17 mouse cellular contexts compared by ENCODE assay signal in the genomic region with DNA sequence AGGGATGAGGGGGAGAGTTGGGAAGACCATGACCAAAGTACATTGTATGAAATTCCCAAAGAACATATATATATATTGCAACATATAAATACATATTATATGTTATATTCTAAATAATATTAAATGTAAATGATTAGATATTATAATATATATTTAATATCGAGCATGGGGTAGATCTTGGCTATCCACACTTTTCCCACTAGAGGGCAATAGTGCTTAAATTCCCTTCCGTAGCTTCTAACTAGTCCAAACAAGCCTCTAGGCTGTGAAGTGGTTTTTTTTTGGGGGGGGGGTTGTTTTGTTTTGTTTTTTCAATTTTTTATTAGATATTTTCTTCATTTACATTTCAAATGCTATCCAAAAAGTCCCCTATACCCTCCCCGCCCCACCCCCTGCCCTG.
DNase-seq lines count a peak whose midpoint lies in the region; ATAC-seq and TF ChIP-seq lines count a peak whose summit lies in the region.
"Had no signal": no experiment of that assay in that cellular context is flagged by ENCODE, and none has a peak within 500 bp of the region (broad histone marks: within the 10 kb centered on the region; RNA-seq: fewer than 3 reads in every experiment).

No protein-coding gene starts in this region.

- TF ChIP-seq POLR2A in liver, adult 2 months (IDR thresholded peaks at IDR 0.05; ENCODE audit: extremely low read depth, insufficient read depth, low read length) = no peak
- TF ChIP-seq POLR2A in MEL (IDR thresholded peaks at IDR 0.05; ENCODE audit: control insufficient read depth in 1 of 2, insufficient read depth in 1 of 2, low read depth in 1 of 2, low read length in 2 of 2, poor library complexity in 1 of 2) = no peak

- H3K4me2 ChIP-seq in heart, postnatal 0 days (ENCODE audit: low read depth, low read length) = no peak overlapping the region
- H3K4me2 ChIP-seq in heart, embryonic 11.5 days = no peak overlapping the region
- H3K4me2 ChIP-seq: embryonic facial prominence, embryonic 12.5 days; limb, embryonic 12.5 days; midbrain, embryonic 11.5 days had no signal

- no peaks in the 10 kb centered on the region for H3K36me3 ChIP-seq in heart, postnatal 0 days (replicated peaks; ENCODE audit: control insufficient read depth, insufficient read depth, low read length)
- no peaks in the 10 kb centered on the region for H3K36me3 ChIP-seq in heart, embryonic 11.5 days (ENCODE audit: control insufficient read depth, insufficient read depth, low read length)
- H3K36me3 ChIP-seq in liver, adult 2 months (ENCODE audit: control insufficient read depth, insufficient read depth, low read length) = peaks cover 3% of the 10 kb centered on the region; the same call in 1 of the 2 replicates
- no peaks in the 10 kb centered on the region for H3K36me3 ChIP-seq in MEL (ENCODE audit: control insufficient read depth in 1 of 2, insufficient read depth in 2 of 2, low read length in 2 of 2)
- H3K36me3 ChIP-seq: embryonic facial prominence, embryonic 12.5 days; hindbrain, embryonic 10.5 days; limb, embryonic 12.5 days had no signal

- no peak overlapping the region for H3K4me3 ChIP-seq in heart, postnatal 0 days (ENCODE audit: low read depth, low read length)
- H3K4me3 ChIP-seq in heart, embryonic 11.5 days (ENCODE audit: low read depth, low read length) = no peak overlapping the region
- H3K4me3 ChIP-seq in liver, adult 2 months (ENCODE audit: insufficient read depth, low read depth, low read length) = no peak overlapping the region
- no peak overlapping the region for H3K4me3 ChIP-seq in MEL (ENCODE audit: control insufficient read depth in 1 of 2, insufficient read depth in 1 of 2, low read depth in 2 of 2, low read length in 2 of 2)
- H3K4me3 ChIP-seq: embryonic facial prominence, embryonic 12.5 days; hindbrain, embryonic 10.5 days; limb, embryonic 12.5 days had no signal

- peaks cover 16% of the 10 kb centered on the region for H3K4me1 ChIP-seq in heart, postnatal 0 days (ENCODE audit: control insufficient read depth, insufficient read depth)
- H3K4me1 ChIP-seq in heart, embryonic 11.5 days (ENCODE audit: control insufficient read depth, insufficient read depth, low read length) = peaks cover 8% of the 10 kb centered on the region; the same call in 1 of the 2 replicates
- peaks cover 15% of the 10 kb centered on the region for H3K4me1 ChIP-seq in liver, adult 2 months (ENCODE audit: control insufficient read depth, insufficient read depth, low read length)
- no peaks in the 10 kb centered on the region for H3K4me1 ChIP-seq in MEL (ENCODE audit: control insufficient read depth in 1 of 2, insufficient read depth in 2 of 2, low read length in 2 of 2)

- WGBS in heart, postnatal 0 days = 57% methylated on average over 3 of the region's 3 CpGs
- 60% methylated on average over 3 of the region's 3 CpGs for whole genome bisulfite sequencing in heart, embryonic 11.5 days (ENCODE audit: insufficient replicate concordance)
- WGBS in liver, adult 2 months = 51% methylated on average over 3 of the region's 3 CpGs

- no peaks in the 10 kb centered on the region for H3K27me3 ChIP-seq in heart, postnatal 0 days (ENCODE audit: control insufficient read depth, insufficient read depth, low read length)
- peaks cover 14% of the 10 kb centered on the region for H3K27me3 ChIP-seq in heart, embryonic 11.5 days (ENCODE audit: control insufficient read depth, insufficient read depth, low read length)
- H3K27me3 ChIP-seq in liver, adult 2 months (ENCODE audit: control insufficient read depth, insufficient read depth, low read length) = no peaks in the 10 kb centered on the region
- H3K27me3 ChIP-seq in MEL (ENCODE audit: control insufficient read depth in 1 of 2, insufficient read depth in 2 of 2, low read length in 2 of 2) = no peaks in the 10 kb centered on the region
- H3K27me3 ChIP-seq: embryonic facial prominence, embryonic 12.5 days had no signal

- H3K9me3 ChIP-seq in heart, postnatal 0 days (replicated peaks; ENCODE audit: control insufficient read depth, low read length) = no peaks in the 10 kb centered on the region
- H3K9me3 ChIP-seq in heart, embryonic 11.5 days (replicated peaks; ENCODE audit: control insufficient read depth, low read length) = no peaks in the 10 kb centered on the region
- no peaks in the 10 kb centered on the region for H3K9me3 ChIP-seq in MEL (replicated peaks; ENCODE audit: insufficient read depth, low read length)
- H3K9me3 ChIP-seq: embryonic facial prominence, embryonic 12.5 days; hindbrain, embryonic 10.5 days; limb, embryonic 12.5 days had no signal

- TF ChIP-seq RAD21 in MEL (IDR thresholded peaks at IDR 0.05; ENCODE audit: low read depth, low read length) = peak; percentile 10

- no peak for ATAC-seq in heart, postnatal 0 days (ENCODE audit: insufficient read depth, low read depth)
- no peak for ATAC-seq in heart, embryonic 11.5 days (replicated peaks; ENCODE audit: insufficient number of reproducible peaks, low FRiP score, low TSS enrichment)
- no peak for ATAC-seq in megakaryocyte, adult 5-6 weeks (ENCODE audit: poor library complexity, severe bottlenecking)
- ATAC-seq: intestine, embryonic 16.5 days had no signal

- no peak for TF ChIP-seq EP300 in heart, postnatal 0 days (IDR thresholded peaks at IDR 0.05; ENCODE audit: low read depth)
- TF ChIP-seq EP300 in MEL (IDR thresholded peaks at IDR 0.05; ENCODE audit: low read depth in 1 of 2, low read length in 2 of 2) = no peak

- H3K79me2 ChIP-seq in liver, adult 2 months (ENCODE audit: control insufficient read depth, insufficient read depth, low read length) = no peaks in the 10 kb centered on the region
- no peaks in the 10 kb centered on the region for H3K79me2 ChIP-seq in MEL (ENCODE audit: control insufficient read depth, insufficient read depth, low read length, poor library complexity)

- H3K9ac ChIP-seq in heart, postnatal 0 days (replicated peaks; ENCODE audit: low read depth, low read length) = no peak overlapping the region
- H3K9ac ChIP-seq in heart, embryonic 11.5 days (ENCODE audit: low read depth, low read length) = no peak overlapping the region
- H3K9ac ChIP-seq in liver, adult 2 months (ENCODE audit: low read depth, low read length) = no peak overlapping the region
- no peak overlapping the region for H3K9ac ChIP-seq in MEL (ENCODE audit: control insufficient read depth, low read depth, low read length, poor library complexity, severe bottlenecking)
- H3K9ac ChIP-seq: embryonic facial prominence, embryonic 12.5 days; limb, embryonic 12.5 days had no signal

- H3K27ac ChIP-seq in heart, postnatal 0 days (ENCODE audit: low read depth) = no peak overlapping the region
- H3K27ac ChIP-seq in heart, embryonic 11.5 days (ENCODE audit: low read depth, low read length) = no peak overlapping the region
- H3K27ac ChIP-seq in liver, adult 2 months (replicated peaks; ENCODE audit: insufficient read depth, low read depth, low read length) = no peak overlapping the region
- no peak overlapping the region for H3K27ac ChIP-seq in MEL (ENCODE audit: control insufficient read depth, low read depth, low read length)
- H3K27ac ChIP-seq: embryonic facial prominence, embryonic 12.5 days; hindbrain, embryonic 10.5 days; limb, embryonic 12.5 days had no signal

- DNase-seq in heart, postnatal 0 days (ENCODE audit: low spot score) = no peak
- DNase-seq in liver, adult 2 months (ENCODE audit: extremely low read depth, low read depth, low spot score) = peak; percentile 39
- DNase-seq in liver = no peak
- DNase-seq in 3T3-L1 (ENCODE audit: low read depth, low spot score) = peak; percentile 65
- DNase-seq in MEL (ENCODE audit: low read depth, low spot score) = peak; percentile 8
- DNase-seq in frontal cortex, postnatal 36 days (ENCODE audit: low spot score in 2 of 2) = no peak
- DNase-seq: adrenal gland, postnatal 25 days; cerebellum, postnatal 14 days; lung, postnatal 10 days; right cerebral cortex, postnatal 25 days had no signal

- peak; percentile 43; the same call in 1 of the 2 replicates for TF ChIP-seq CTCF in heart, postnatal 0 days (IDR thresholded peaks at IDR 0.05; ENCODE audit: low read depth)
- TF ChIP-seq CTCF in liver, adult 2 months (IDR thresholded peaks at IDR 0.05; ENCODE audit: low read depth, low read length) = 0 out of 2 replicates have a peak, but pooled peaks have one; percentile 2
- no peak; a peak in 1 of 6 replicates for TF ChIP-seq CTCF in MEL (IDR thresholded peaks at IDR 0.05 in 2 of 3, conservative IDR thresholded peaks at IDR 0.05 in 1 of 3; ENCODE audit: control insufficient read depth in 1 of 3, insufficient read depth in 1 of 3, low read depth in 2 of 3, low read length in 3 of 3, poor library complexity in 1 of 3, severe bottlenecking in 1 of 3)

TF ChIP-seq in MEL, 35 proteins besides CTCF, POLR2A, EP300 and RAD21:
- 0 out of 2 replicates have a peak, but pooled peaks have one; percentile 3 for TF ChIP-seq SMC3 (IDR thresholded peaks at IDR 0.05; ENCODE audit: low read depth, low read length)
- no peak for TF ChIP-seq CHD2 (IDR thresholded peaks at IDR 0.05; ENCODE audit: low read length)
- no peak for TF ChIP-seq MAFK (IDR thresholded peaks at IDR 0.05; ENCODE audit: borderline replicate concordance, low read depth, low read length)
- no peak for TF ChIP-seq NELFE (IDR thresholded peaks at IDR 0.05; ENCODE audit: low read depth, low read length)
- no peak for TF ChIP-seq SIN3A (IDR thresholded peaks at IDR 0.05; ENCODE audit: low read length)
- no peak for TF ChIP-seq ELF1 (IDR thresholded peaks at IDR 0.05; ENCODE audit: low read depth, low read length)
TF ChIP-seq in MEL: peak in this region for 1.

Comparison
In these comparisons a context has a peak if more than half of its experiments do, and no peak if none do; other contexts are left out.
1. DNase-seq: peak in liver, adult 2 months (single experiment), 3T3-L1 (single experiment) and MEL (single experiment); none in heart, postnatal 0 days (single experiment), liver (single experiment) and frontal cortex, postnatal 36 days (0 of 2).
2. CTCF ChIP-seq: peak in heart, postnatal 0 days (single experiment) and liver, adult 2 months (single experiment); none in MEL (0 of 3).